Mouse (Mus musculus) cortical plate, adult 2 months (tissue): ENCODE results near the gene Elp5.

Experiments used
- CTCF ChIP-seq: fragments of 200-500 bp; IDR thresholded peaks from 2 replicates; pipeline ENCODE4 v1.5.1; 2011; ENCODE audit warnings: mild to moderate bottlenecking, control low read depth, low read length; ENCODE audit not compliant: insufficient read depth; ENCODE audit errors: extremely low read depth
- POLR2A ChIP-seq: fragments of 200-500 bp; IDR thresholded peaks from 2 replicates; pipeline ENCODE4 v1.6.1; 2011; ENCODE audit warnings: mild to moderate bottlenecking, low read length, control low read depth; ENCODE audit not compliant: insufficient read depth; ENCODE audit errors: extremely low read depth

DNA sequence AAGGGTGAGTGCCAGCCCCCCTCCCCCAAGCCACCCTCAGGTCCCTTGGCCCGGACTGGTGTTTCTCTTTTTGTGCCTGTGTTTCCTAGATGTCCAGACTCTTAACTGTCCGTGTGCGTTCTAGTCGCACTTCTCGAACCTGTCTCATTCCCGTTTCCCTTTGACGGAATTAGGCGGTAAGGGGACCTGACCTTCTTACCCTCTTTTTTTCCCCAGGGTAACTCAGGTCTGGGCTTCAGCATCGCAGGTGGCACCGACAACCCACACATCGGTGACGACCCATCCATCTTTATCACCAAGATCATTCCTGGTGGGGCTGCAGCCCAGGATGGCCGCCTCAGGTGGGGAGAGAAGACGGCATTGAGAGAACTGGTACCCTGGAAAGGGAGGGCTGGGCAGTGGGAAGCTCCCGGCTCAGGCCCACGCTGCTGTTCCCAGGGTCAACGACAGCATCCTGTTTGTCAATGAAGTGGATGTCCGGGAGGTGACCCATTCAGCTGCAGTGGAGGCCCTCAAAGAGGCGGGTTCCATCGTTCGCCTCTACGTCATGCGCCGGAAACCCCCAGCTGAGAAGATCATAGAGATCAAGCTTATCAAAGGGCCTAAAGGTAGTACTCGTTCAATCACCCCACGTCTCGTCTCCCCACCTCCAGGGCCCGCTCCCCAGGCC is 48.5 kb upstream of the Elp5 start:
- no peak for TF ChIP-seq CTCF
- no peak for TF ChIP-seq POLR2A
